Mouse (Mus musculus) adrenal gland, postnatal 25 days (tissue): ENCODE results near the gene Cox6b1. TPM values are rescaled to one million over a fixed set of nuclear protein-coding genes. Genes with fewer than 3 reads are reported as not detected.

Experiments
- DNase-seq: peaks from one replicate; pipeline ENCODE4 v3.0.0; 2021; ENCODE audit warnings: mixed read lengths
- total RNA-seq: library from RNA; stranded (reverse); gene quantifications from 2 replicates; pipeline ENCODE4 v1.2.3, GENCODE M21; 2021

Cox6b1 gene
- total RNA-seq, 1 experiment from 2014 or later = 1,003 TPM

- DNase-seq = no peak
These were observed 15.9 kb downstream of the Cox6b1 start for GRCm38 (mm10) chr7:30610043-30610442.

- DNase-seq = no peak
These were observed 17.5 kb downstream of the Cox6b1 start for GRCm38 (mm10) chr7:30608476-30608875.

- DNase-seq = peak; percentile 62
These were observed 18.1 kb downstream of the Cox6b1 start for GRCm38 (mm10) chr7:30607706-30608309.

DNA sequence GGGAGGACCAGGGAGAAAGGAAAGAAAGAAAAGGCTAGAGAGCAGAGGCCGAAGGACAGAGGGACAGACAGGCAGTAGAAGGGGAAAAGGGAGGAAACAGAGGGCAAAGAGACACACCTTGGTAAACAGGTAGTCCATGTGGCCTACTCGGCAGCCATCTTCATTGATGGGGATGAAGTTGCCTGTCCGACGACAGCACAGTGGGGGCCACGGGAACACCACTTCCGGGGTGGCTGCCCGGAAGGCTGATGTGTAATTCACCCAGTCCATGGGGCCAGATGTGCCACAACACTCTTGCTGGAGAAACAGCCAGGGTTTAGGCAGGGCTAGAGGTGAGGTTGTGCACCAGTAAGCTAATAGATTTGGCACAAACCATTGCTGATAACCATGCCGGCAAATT, 21.0 kb downstream of the Cox6b1 start:
- DNase-seq = no peak

GRCm38 (mm10) chr7:30604424-30604823, 21.5 kb downstream of the Cox6b1 start:
- no peak for DNase-seq

GRCm38 (mm10) chr7:30602583-30602982, 23.4 kb downstream of the Cox6b1 start:
- DNase-seq = no peak

GRCm38 (mm10) chr7:30600651-30601050, 25.3 kb downstream of the Cox6b1 start:
- DNase-seq = no peak

- DNase-seq = peak; percentile 94
These were observed 26.0 kb downstream of the Cox6b1 start for GRCm38 (mm10) chr7:30599933-30600353.

GRCm38 (mm10) chr7:30598786-30599185, 27.2 kb downstream of the Cox6b1 start, which contains the start of gene Zbtb32:
Gene Zbtb32, minus strand, starts transcription at chr7:30598909.
- no peak for DNase-seq

GRCm38 (mm10) chr7:30596811-30597210, 29.1 kb downstream of the Cox6b1 start:
- DNase-seq = no peak

- no peak for DNase-seq
These were observed 29.9 kb downstream of the Cox6b1 start for GRCm38 (mm10) chr7:30596093-30596492.

- DNase-seq = no peak
These were observed 31.4 kb downstream of the Cox6b1 start for GRCm38 (mm10) chr7:30594510-30595024.

- DNase-seq = no peak
These were observed 32.1 kb downstream of the Cox6b1 start for GRCm38 (mm10) chr7:30593579-30594509.

- no peak for DNase-seq
These were observed 33.1 kb downstream of the Cox6b1 start for GRCm38 (mm10) chr7:30592772-30593423.

- DNase-seq = no peak
These were observed 34.4 kb downstream of the Cox6b1 start for GRCm38 (mm10) chr7:30591605-30591951.

- DNase-seq = no peak
These were observed 34.9 kb downstream of the Cox6b1 start for GRCm38 (mm10) chr7:30590927-30591604.

GRCm38 (mm10) chr7:30589435-30590301, 36.3 kb downstream of the Cox6b1 start:
- peak; percentile 86 for DNase-seq

- DNase-seq = peak; percentile 96
These were observed 37.1 kb downstream of the Cox6b1 start, which contains the start of gene Kmt2b for GRCm38 (mm10) chr7:30588676-30589434. Gene Kmt2b, minus strand, starts transcription at chr7:30588726.

DNA sequence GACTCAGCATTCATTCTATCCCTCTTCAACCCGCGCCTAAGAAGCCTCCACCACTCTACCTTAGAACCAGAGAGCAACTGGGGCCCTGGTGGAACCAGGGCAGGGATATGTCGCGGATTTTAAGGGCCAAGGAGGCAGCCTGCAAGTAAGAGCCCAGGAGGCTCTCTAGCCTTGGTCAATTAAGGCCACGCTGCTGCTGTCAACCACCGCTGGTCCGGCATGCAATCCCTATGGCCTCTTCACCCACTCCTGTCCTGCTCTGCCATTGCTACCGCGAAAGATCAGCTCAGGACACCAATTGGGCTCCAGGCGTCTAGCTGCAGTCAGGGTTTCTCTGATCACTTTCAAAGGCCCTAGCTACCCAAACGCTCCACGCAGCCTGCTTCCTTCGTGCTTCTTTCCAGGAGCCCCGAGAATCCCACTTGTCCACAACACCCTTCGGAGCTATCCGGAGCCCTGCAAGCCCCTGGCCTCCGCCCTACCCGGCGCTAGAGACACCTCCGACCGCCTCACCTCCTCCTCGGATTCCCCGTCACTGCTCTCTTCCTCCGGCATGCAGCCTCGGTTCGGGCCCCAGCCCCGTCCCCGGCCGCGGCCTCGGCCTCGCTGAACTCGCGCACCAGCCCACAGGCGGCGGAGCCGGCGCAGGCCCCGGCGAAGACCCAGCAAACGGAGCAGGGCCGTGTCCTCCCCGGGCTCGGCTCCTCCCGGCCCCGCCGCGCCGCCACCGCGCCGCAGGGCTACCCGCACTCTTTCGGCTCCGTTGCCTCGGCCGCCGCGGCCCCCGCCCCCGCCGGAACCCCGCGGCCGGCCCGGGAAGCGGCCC, 37.9 kb downstream of the Cox6b1 start:
- DNase-seq = peak; percentile 47
